Mouse (Mus musculus) megakaryocyte, embryonic 14.5 days (primary cell): ENCODE data around the gene Kif3a.

Experiments used
- FLI1 ChIP-seq: IDR thresholded peaks from 2 replicates; pipeline ENCODE4 v1.6.1; 2012; ENCODE audit warnings: low read length, inconsistent platforms, mixed read lengths
- GATA1 ChIP-seq: IDR thresholded peaks from 3 replicates; pipeline ENCODE4 v1.6.1; 2012; ENCODE audit warnings: mixed read lengths, low read length, inconsistent platforms, borderline replicate concordance

DNA sequence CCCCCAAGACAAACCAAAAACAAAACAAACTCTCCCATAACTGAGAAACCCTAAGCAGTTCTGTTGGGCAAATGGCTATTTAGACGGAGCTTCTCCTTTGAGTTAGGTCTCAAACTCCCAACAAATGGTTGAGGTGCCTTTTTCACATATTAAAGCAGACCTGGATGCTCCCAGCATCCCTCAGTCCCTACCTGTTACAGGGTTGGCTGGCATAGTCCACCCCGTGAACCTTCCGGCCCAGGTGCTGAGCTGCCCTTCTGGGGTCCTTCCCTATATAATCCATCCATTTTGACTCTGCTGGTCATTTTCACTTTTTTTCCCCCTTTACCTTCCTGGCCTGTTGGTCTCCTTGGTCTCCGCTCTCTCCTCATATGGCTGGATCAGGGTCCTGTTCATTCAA, 533 bp upstream of the Kif3a start:
- TF ChIP-seq GATA1 (no peak), FLI1 (no peak)
